13 mouse cellular contexts compared by ENCODE assay signal in genomic region chr4:115396950-115397349, GRCm38 (mm10). TPM values are rescaled to one million over a fixed set of nuclear protein-coding genes. Genes with fewer than 3 reads are reported as not detected.
"Had no signal": no experiment of that assay in that cellular context is flagged by ENCODE, and none has a peak within 500 bp of the region (broad histone marks: within the 10 kb centered on the region; RNA-seq: fewer than 3 reads in every experiment).

No protein-coding gene starts in this region.

RNA-seq across cellular contexts. Expression of gene Cyp4a12b, which starts 14.5 kb away (rescaled TPM):
- total RNA-seq: common myeloid progenitor, adult 5-6 weeks; forebrain, postnatal 0 days; gastrocnemius, adult 18-20 months; gastrocnemius, adult 2 months; gastrocnemius, adult 8-10 months; gastrocnemius, postnatal 10 days; gastrocnemius, postnatal 14 days; gastrocnemius, postnatal 25 days; gastrocnemius, postnatal 36 days; gastrocnemius, postnatal 4 days; heart, adult 2 months had no signal

RNA-seq across cellular contexts. Expression of gene Cyp4a30b, which starts 55.5 kb away (rescaled TPM):
- total RNA-seq: common myeloid progenitor, adult 5-6 weeks; forebrain, postnatal 0 days; gastrocnemius, adult 18-20 months; gastrocnemius, adult 2 months; gastrocnemius, adult 8-10 months; gastrocnemius, postnatal 10 days; gastrocnemius, postnatal 14 days; gastrocnemius, postnatal 25 days; gastrocnemius, postnatal 36 days; gastrocnemius, postnatal 4 days; heart, adult 18-20 months; heart, adult 2 months; heart, adult 8-10 months had no signal
